Mouse (Mus musculus): ENCODE measurements around the gene Upb1. TPM values are rescaled to one million over a fixed set of nuclear protein-coding genes. Genes with fewer than 3 reads are reported as not detected.
A peak's percentile ranks its signal among the peaks of the same experiment; 100 is the strongest.
"Not testable (repeated sequence)": the region's sequence is repeated elsewhere in the genome, so short reads cannot be mapped to it uniquely, and the experiment has no call there.

Upb1 gene
- polyA plus RNA-seq (2012; rRNA removed) = 58.4 and 58.5 TPM in 2 replicates

DNA sequence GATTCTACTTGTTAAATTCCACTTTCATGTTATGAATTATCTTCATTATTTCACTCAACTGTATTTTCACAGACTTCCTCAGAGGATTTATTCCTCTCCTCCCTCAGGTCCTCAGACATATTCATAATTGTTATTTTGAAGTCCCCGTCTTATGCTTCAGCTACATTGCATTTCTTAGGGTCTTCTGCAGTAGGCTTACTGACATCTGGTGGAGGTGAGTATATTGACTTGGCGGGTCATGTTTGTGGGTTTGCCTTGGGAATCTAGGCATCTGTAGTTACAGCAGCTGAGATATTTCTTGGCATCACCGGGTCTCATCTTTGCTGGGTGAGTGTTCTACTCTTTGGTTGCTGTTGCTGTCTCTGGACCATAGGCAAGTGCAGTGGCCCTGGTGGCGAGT lies at the start of gene Upb1:
TSS of gene Upb1 (plus strand) at position 158 of the 400 bp plus-strand sequence.
- Histone ChIP-seq H3K4me3 (ENCODE audit: insufficient read depth, low read depth, low read length) (no peak within 1 kb of the TSS), H3K36me3 (ENCODE audit: control insufficient read depth, insufficient read depth, low read length) (no peaks in the 10 kb centered on the region), H3K4me1 (ENCODE audit: control insufficient read depth, insufficient read depth, low read length) (no peaks in the 10 kb centered on the region), H3K27ac (ENCODE audit: insufficient read depth, low read depth, low read length) (no peak within 1 kb of the TSS), H3K27me3 (replicated peaks; ENCODE audit: control insufficient read depth, insufficient read depth, low read length) (no peaks in the 10 kb centered on the region)
- 87% methylated on average over 4 of the region's 4 CpGs for WGBS
- no peak for DNase-seq
- TF ChIP-seq POLR2A (IDR thresholded peaks at IDR 0.05; ENCODE audit: low read depth, low read length) (no peak), CTCF (conservative IDR thresholded peaks at IDR 0.05; ENCODE audit: insufficient read depth, insufficient read length, low read depth, low read length) (no peak)

DNA sequence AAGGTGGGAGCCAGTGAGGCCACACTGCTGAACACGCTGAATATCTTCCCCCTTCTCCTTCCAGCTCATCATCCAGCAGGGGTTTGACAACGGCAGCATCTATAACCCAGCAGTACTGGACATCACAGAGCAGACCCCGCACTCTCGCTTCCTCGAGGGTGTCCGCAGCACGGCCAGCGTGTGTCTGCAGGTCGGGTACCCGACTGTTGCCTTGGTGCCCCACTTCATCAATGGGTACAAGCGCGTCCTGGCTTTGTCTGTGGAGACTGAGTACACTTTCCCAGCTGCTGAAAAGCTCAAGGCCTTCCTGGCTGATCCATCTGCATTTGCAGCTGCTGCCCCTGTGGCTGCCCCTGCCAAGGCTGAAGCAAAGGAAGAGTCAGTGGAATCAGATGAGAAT lies 48.4 kb upstream of the Upb1 start:
- Histone ChIP-seq H3K36me3 (ENCODE audit: control insufficient read depth, insufficient read depth, low read length) (no peaks in the 10 kb centered on the region), H3K4me3 (ENCODE audit: insufficient read depth, low read depth, low read length) (no peak overlapping the region), H3K4me1 (ENCODE audit: control insufficient read depth, insufficient read depth, low read length) (no peaks in the 10 kb centered on the region), H3K27me3 (replicated peaks; ENCODE audit: control insufficient read depth, insufficient read depth, low read length) (no peaks in the 10 kb centered on the region), H3K27ac (ENCODE audit: insufficient read depth, low read depth, low read length) (no peak overlapping the region)
- 97% methylated on average over 12 of the region's 12 CpGs for WGBS
- TF ChIP-seq POLR2A (IDR thresholded peaks at IDR 0.05; ENCODE audit: low read depth, low read length) = no peak
- no peak for TF ChIP-seq CTCF (conservative IDR thresholded peaks at IDR 0.05; ENCODE audit: insufficient read depth, insufficient read length, low read depth, low read length)
- DNase-seq = no peak

DNA sequence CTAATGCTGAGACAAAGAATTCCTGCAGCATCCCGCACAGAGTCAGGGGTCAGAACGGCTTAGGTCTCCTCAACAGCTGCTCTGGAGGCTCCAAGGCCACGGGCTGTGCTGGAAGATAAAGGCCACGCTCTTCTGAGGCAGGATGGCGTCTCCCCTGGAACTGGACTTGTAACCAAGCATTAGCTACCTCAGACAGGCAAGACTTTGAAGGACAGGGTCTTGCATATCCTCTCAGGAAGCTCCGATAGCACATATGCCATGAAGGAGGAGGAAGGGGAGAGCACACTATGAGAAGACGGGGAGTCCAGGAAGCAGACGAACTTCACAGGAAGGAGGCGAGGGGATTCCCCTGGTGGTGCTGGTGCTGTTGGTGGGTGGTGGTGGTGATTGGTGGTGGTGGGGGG lies 47.1 kb upstream of the Upb1 start:
- not testable (repeated sequence) for H3K27ac ChIP-seq (ENCODE audit: insufficient read depth, low read depth, low read length); DNase-seq; H3K4me1 ChIP-seq (ENCODE audit: control insufficient read depth, insufficient read depth, low read length); H3K4me3 ChIP-seq (ENCODE audit: insufficient read depth, low read depth, low read length); H3K27me3 ChIP-seq (replicated peaks; ENCODE audit: control insufficient read depth, insufficient read depth, low read length); H3K36me3 ChIP-seq (ENCODE audit: control insufficient read depth, insufficient read depth, low read length)
- WGBS = 62% methylated on average over 9 of the region's 9 CpGs

DNA sequence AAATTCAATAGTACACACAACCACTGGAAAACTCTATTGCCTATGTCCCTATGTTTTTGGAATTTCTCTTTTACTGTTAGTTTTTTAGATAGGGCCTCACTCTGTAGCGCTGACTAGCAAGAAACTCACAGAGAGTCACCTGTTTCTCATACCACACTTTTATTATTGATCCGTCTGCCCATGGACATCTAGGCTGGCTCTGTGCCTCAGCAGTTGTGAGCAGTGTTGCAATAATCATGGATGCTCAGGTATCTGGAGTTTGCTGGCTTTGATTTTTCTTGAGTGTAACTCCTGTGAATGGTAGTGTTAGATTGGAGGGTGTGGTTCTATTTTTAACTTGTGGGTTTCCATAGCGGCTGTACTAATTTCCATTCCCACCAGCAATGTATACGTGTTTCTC lies 45.6 kb upstream of the Upb1 start:
- Histone ChIP-seq H3K27ac (ENCODE audit: insufficient read depth, low read depth, low read length) (no peak overlapping the region), H3K4me3 (ENCODE audit: insufficient read depth, low read depth, low read length) (no peak overlapping the region), H3K36me3 (ENCODE audit: control insufficient read depth, insufficient read depth, low read length) (no peaks in the 10 kb centered on the region), H3K4me1 (ENCODE audit: control insufficient read depth, insufficient read depth, low read length) (no peaks in the 10 kb centered on the region), H3K27me3 (replicated peaks; ENCODE audit: control insufficient read depth, insufficient read depth, low read length) (no peaks in the 10 kb centered on the region)
- no peak for DNase-seq
- 84% methylated on average over 4 of the region's 4 CpGs for WGBS
- TF ChIP-seq CTCF (conservative IDR thresholded peaks at IDR 0.05; ENCODE audit: insufficient read depth, insufficient read length, low read depth, low read length) = no peak
- no peak for TF ChIP-seq POLR2A (IDR thresholded peaks at IDR 0.05; ENCODE audit: low read depth, low read length)

DNA sequence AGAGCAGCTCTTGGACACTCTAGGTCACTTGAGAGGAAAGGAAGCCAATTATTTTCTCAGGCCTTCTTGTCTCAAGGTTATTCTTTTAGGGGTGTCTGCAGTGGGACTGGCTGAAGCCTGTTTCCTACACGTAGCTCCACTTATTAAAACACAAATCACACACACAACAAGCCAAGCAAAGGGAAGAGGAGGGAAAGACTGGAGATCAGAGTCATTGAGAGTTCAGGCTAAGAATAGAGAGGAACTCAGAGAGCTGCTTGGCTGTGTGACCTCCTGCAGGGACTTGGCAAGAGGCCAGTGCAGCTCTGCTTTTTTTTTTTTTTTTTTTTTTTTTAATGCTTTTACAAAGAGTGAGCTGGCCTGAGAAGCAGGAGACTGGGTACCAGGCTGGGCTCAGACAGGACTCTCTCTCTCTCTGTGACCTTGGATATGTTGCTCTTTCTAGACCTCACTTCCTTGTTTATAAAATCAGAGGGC lies 36.7 kb upstream of the Upb1 start:
- H3K27ac ChIP-seq (ENCODE audit: insufficient read depth, low read depth, low read length) = peak overlapping the region; percentile 27
- H3K36me3 ChIP-seq (ENCODE audit: control insufficient read depth, insufficient read depth, low read length); H3K4me1 ChIP-seq (ENCODE audit: control insufficient read depth, insufficient read depth, low read length); H3K4me3 ChIP-seq (ENCODE audit: insufficient read depth, low read depth, low read length); H3K27me3 ChIP-seq (replicated peaks; ENCODE audit: control insufficient read depth, insufficient read depth, low read length): not testable (repeated sequence)
- 6% methylated on average over 1 of the region's 1 CpGs for WGBS
- peak; percentile 78 for DNase-seq

DNA sequence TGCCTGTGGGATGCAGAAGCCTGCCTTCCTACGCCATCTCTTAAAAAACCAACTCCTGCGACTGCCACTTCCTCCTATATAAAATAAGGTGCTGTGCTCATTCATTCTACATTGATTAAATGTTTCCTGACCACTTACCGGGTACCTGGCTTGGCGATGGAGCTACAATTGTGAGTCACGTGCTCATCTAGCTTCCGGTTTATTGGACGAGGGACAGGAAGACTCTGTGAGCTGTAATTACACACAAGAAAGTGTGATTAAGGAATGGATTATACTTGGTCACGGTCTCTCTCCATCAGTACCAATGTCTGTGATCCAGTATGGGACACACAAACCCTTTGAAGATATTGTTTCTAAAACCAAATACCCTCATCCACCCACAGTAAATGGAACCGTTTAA lies 36.1 kb upstream of the Upb1 start:
- 66% methylated on average over 9 of the region's 9 CpGs for WGBS

DNA sequence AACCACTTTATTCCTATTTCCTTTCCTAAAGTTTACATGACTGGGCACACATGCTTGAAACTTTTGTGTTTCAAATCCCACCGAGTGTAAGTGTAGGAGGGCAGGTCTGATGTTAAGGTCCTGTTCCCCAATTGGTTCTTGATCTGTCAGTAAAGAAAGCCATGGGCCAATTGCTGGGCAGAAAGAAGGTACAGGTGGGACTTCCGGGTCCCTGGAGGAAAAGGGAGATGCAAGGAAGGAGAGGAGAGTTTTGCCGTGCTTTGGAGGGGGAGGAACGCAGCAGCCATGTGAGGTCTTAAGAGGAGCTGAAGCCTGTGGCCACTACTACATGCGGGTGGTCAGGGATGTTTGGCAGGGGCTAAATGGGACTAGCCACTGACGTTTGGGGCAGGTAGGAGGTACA lies 35.7 kb upstream of the Upb1 start:
- 54% methylated on average over 6 of the region's 6 CpGs for WGBS
- H3K4me3 ChIP-seq (ENCODE audit: insufficient read depth, low read depth, low read length) = peak overlapping the region; percentile 31; the same call in 1 of the 2 replicates
- no peaks in the 10 kb centered on the region for H3K27me3 ChIP-seq (replicated peaks; ENCODE audit: control insufficient read depth, insufficient read depth, low read length)
- H3K4me1 ChIP-seq (ENCODE audit: control insufficient read depth, insufficient read depth, low read length) = peaks cover 3% of the 10 kb centered on the region; the same call in 1 of the 2 replicates
- H3K36me3 ChIP-seq (ENCODE audit: control insufficient read depth, insufficient read depth, low read length) = no peaks in the 10 kb centered on the region
- DNase-seq = no peak
- TF ChIP-seq POLR2A (IDR thresholded peaks at IDR 0.05; ENCODE audit: low read depth, low read length) (no peak), CTCF (conservative IDR thresholded peaks at IDR 0.05; ENCODE audit: insufficient read depth, insufficient read length, low read depth, low read length) (no peak)
- no peak overlapping the region for H3K27ac ChIP-seq (ENCODE audit: insufficient read depth, low read depth, low read length)

More for the DNA sequence above, 36.1 kb upstream of the Upb1 start:
- no peak for DNase-seq
- H3K27me3 ChIP-seq (replicated peaks; ENCODE audit: control insufficient read depth, insufficient read depth, low read length) = no peaks in the 10 kb centered on the region
- no peak overlapping the region for H3K4me3 ChIP-seq (ENCODE audit: insufficient read depth, low read depth, low read length)
- TF ChIP-seq CTCF (conservative IDR thresholded peaks at IDR 0.05; ENCODE audit: insufficient read depth, insufficient read length, low read depth, low read length) = no peak
- TF ChIP-seq POLR2A (IDR thresholded peaks at IDR 0.05; ENCODE audit: low read depth, low read length) = no peak
- no peaks in the 10 kb centered on the region for H3K36me3 ChIP-seq (ENCODE audit: control insufficient read depth, insufficient read depth, low read length)
- peaks cover 3% of the 10 kb centered on the region; the same call in 1 of the 2 replicates for H3K4me1 ChIP-seq (ENCODE audit: control insufficient read depth, insufficient read depth, low read length)
- peak overlapping the region; percentile 55; the same call in 1 of the 2 replicates for H3K27ac ChIP-seq (ENCODE audit: insufficient read depth, low read depth, low read length)

DNA sequence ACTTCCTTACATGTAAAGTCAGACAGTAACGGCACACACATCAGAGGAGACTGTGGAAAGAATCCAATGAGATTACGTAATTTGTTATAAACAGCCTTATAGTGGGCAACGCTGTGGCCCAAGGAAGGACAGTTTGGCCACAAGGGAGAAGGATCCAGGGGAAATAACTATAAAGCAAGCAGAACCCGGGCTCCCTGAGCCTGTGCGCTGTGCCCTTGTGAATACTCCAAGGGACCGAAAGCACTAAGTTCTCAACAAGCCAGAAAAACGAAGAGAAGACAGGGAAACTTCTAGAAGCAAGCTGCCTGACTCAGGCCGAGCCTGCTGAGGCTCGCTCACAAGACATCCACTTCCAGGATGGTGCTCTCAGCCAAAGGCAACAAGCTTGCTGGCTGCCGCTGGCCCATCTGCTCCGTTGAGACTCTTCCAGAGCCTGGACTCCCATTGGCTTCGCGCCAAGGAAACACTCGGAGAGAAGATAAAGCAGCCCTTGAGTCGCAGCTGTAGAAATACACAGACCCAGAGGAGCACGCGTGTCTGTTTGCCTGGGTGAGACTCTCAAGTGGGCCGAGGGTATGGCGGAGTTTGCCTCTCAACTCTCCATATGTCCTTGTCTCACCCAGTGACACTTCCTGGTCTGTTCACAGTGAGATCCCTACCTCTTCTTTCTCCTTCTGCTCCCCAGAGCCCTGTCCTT lies 27.1 kb upstream of the Upb1 start:
- not testable (repeated sequence) for H3K4me1 ChIP-seq (ENCODE audit: control insufficient read depth, insufficient read depth, low read length); H3K36me3 ChIP-seq (ENCODE audit: control insufficient read depth, insufficient read depth, low read length); H3K27me3 ChIP-seq (replicated peaks; ENCODE audit: control insufficient read depth, insufficient read depth, low read length); H3K4me3 ChIP-seq (ENCODE audit: insufficient read depth, low read depth, low read length)
- peak overlapping the region; percentile 63 for H3K27ac ChIP-seq (ENCODE audit: insufficient read depth, low read depth, low read length)
- peak; percentile 41 for DNase-seq
- 65% methylated on average over 13 of the region's 19 CpGs for WGBS

All from kidney, adult 2 months (tissue).